Mouse (Mus musculus) neural tube, embryonic 14.5 days (tissue): ENCODE measurements around the gene Camk1g. TPM values are rescaled to one million over a fixed set of nuclear protein-coding genes. Genes with fewer than 3 reads are reported as not detected.
A peak's percentile ranks its signal among the peaks of the same experiment; 100 is the strongest.

ENCODE experiments used
- ATAC-seq: fragments of 200-750 bp; cut with Nextera tagmentation; 2 replicates; pipeline ENCODE4 v1.8.0; 2017; ENCODE audit warnings: low read depth, mild to moderate bottlenecking, moderate TSS enrichment, moderate library complexity
- H3K27ac ChIP-seq: fragments of 300-500 bp; sonication (generic); 2 replicates; pipeline ENCODE4 v1.5.1; 2014; ENCODE audit warnings: low read depth, mild to moderate bottlenecking, control low read depth, low read length, moderate library complexity, mixed read lengths
- H3K27me3 ChIP-seq: fragments of 300-500 bp; sonication (generic); 2 replicates; pipeline ENCODE4 v1.6.1; 2014; ENCODE audit warnings: low read length; ENCODE audit not compliant: control insufficient read depth, insufficient read depth
- H3K36me3 ChIP-seq: fragments of 300-500 bp; sonication (generic); 2 replicates; pipeline ENCODE4 v1.6.1; 2014; ENCODE audit warnings: low read length, mixed read lengths; ENCODE audit not compliant: control insufficient read depth, insufficient read depth
- H3K4me1 ChIP-seq: fragments of 300-500 bp; sonication (generic); 2 replicates; pipeline ENCODE4 v1.6.1; 2014; ENCODE audit warnings: low read length; ENCODE audit not compliant: control insufficient read depth, insufficient read depth
- H3K4me2 ChIP-seq: fragments of 300-500 bp; sonication (generic); 2 replicates; pipeline ENCODE4 v1.6.1; 2014; ENCODE audit warnings: mild to moderate bottlenecking, low read depth, low read length, control low read depth
- H3K4me3 ChIP-seq: fragments of 300-500 bp; sonication (generic); 2 replicates; pipeline ENCODE4 v1.5.1; 2014; ENCODE audit warnings: low read depth, low read length, control low read depth, mixed read lengths
- H3K9ac ChIP-seq: fragments of 300-500 bp; sonication (generic); replicated peaks from 2 replicates; pipeline ENCODE4 v1.6.1; 2014; ENCODE audit warnings: low read depth, mild to moderate bottlenecking, control low read depth, low read length, mixed read lengths
- H3K9me3 ChIP-seq: fragments of 300-500 bp; sonication (generic); 2 replicates; pipeline ENCODE4 v1.6.1; 2016; ENCODE audit warnings: low read length; ENCODE audit not compliant: control insufficient read depth
- WGBS: fragments of 180-500 bp; shearing (Covaris S2); extraction: QIAGEN DNeasy Blood & Tissue Kit; methylation state at CpG from one replicate; pipeline ENCODE4 v1.1.7; 2014; 5-methylcytosine and 5-hydroxymethylcytosine counted together
- polyA plus RNA-seq: library from polyadenylated mRNA; unstranded; fragments of >200 nt; fragmentation: Nextera tagmentation; extraction: Ambion mirVana; gene quantifications from 2 replicates; pipeline ENCODE4 v1.2.1, GENCODE M21; 2014

Camk1g gene
- polyA plus RNA-seq = 45.3 and 51.0 TPM in 2 replicates

- no peaks in the 10 kb centered on the region for H3K9me3 ChIP-seq
- peak within 1 kb of the TSS; percentile 64 for H3K9ac ChIP-seq
- no peak within 1 kb of the TSS for H3K27ac ChIP-seq
- H3K27me3 ChIP-seq = no peaks in the 10 kb centered on the region
- H3K4me1 ChIP-seq = peaks cover 23% of the 10 kb centered on the region
- no peaks in the 10 kb centered on the region for H3K36me3 ChIP-seq
- H3K4me2 ChIP-seq = peak within 1 kb of the TSS; percentile 82
- peak within 1 kb of the TSS; percentile 36 for H3K4me3 ChIP-seq
- 0% methylated on average over 2 of the region's 2 CpGs for WGBS
- ATAC-seq = peak; percentile 91
Observed at GRCm38 (mm10) chr1:193370096-193370495, at the start of gene Camk1g. TSS of gene Camk1g (minus strand) at chr1:193370298.

DNA sequence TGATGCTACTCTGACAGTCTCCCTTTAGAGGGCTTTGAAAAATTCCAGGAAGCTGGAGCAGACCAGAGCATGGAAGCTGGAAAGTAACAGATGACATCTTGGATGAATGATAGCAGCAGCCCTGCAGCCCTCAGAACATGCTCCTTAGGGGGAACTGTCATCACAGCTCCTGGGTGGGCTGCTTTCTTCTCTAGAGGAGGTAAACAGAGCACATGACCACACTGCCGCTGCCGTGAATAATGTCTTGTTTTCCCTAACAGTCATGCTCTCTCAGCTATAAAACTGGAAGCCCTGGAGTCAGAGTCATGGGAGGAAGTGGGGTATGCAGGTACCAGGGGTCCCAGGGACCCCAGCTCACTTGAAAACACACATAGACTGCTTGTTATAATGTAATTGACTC is 49.1 kb upstream of the Camk1g start:
- Histone ChIP-seq H3K4me1 (peaks cover 16% of the 10 kb centered on the region), H3K4me2 (no peak overlapping the region), H3K27ac (no peak overlapping the region), H3K27me3 (no peaks in the 10 kb centered on the region), H3K9me3 (no peaks in the 10 kb centered on the region), H3K4me3 (no peak overlapping the region), H3K36me3 (no peaks in the 10 kb centered on the region), H3K9ac (no peak overlapping the region)
- ATAC-seq = peak; percentile 26; the same call in 1 of the 2 replicates
- 0% methylated on average over 2 of the region's 2 CpGs for WGBS

DNA sequence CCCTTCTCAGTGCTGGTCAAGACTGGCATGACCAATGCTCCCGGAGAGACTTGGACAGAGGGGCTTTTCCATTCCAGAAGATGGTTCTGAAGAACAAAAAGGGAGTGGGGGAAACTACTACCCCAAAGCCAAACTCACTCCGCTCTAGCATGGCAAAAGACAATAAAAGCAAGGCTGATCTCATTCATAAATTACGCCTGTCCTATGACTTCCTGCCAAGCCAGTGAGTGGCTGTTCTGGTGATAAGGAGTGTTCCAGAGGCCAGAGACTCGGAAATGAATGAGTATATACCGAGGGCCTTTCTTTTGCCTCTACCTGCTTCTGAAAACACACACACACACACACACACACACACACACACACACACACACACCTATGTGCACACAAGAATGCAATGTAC is 48.6 kb upstream of the Camk1g start:
- H3K9ac ChIP-seq = no peak overlapping the region
- H3K9me3 ChIP-seq = no peaks in the 10 kb centered on the region
- 62% methylated on average over 5 of the region's 5 CpGs for WGBS
- H3K27me3 ChIP-seq = no peaks in the 10 kb centered on the region
- peaks cover 12% of the 10 kb centered on the region for H3K4me1 ChIP-seq
- no peaks in the 10 kb centered on the region for H3K36me3 ChIP-seq
- no peak for ATAC-seq
- no peak overlapping the region for H3K27ac ChIP-seq
- H3K4me2 ChIP-seq = no peak overlapping the region
- no peak overlapping the region for H3K4me3 ChIP-seq

GRCm38 (mm10) chr1:193414067-193414466 is 44.0 kb upstream of the Camk1g start:
- Histone ChIP-seq H3K9ac (no peak overlapping the region), H3K9me3 (no peaks in the 10 kb centered on the region)
- 81% methylated on average over 4 of the region's 4 CpGs for WGBS

GRCm38 (mm10) chr1:193413368-193414000 is 43.4 kb upstream of the Camk1g start:
- Histone ChIP-seq H3K27me3 (no peaks in the 10 kb centered on the region), H3K27ac (no peak overlapping the region), H3K36me3 (no peaks in the 10 kb centered on the region), H3K9me3 (no peaks in the 10 kb centered on the region), H3K9ac (no peak overlapping the region), H3K4me1 (no peaks in the 10 kb centered on the region), H3K4me3 (no peak overlapping the region), H3K4me2 (no peak overlapping the region)
- ATAC-seq = no peak
- WGBS = 83% methylated on average over 5 of the region's 5 CpGs

More at GRCm38 (mm10) chr1:193414067-193414466, 44.0 kb upstream of the Camk1g start:
- H3K4me1 ChIP-seq = peaks cover 2% of the 10 kb centered on the region; the same call in 1 of the 2 replicates
- no peaks in the 10 kb centered on the region for H3K27me3 ChIP-seq
- ATAC-seq = no peak
- no peak overlapping the region for H3K4me2 ChIP-seq
- no peak overlapping the region for H3K27ac ChIP-seq
- H3K4me3 ChIP-seq = no peak overlapping the region
- no peaks in the 10 kb centered on the region for H3K36me3 ChIP-seq

DNA sequence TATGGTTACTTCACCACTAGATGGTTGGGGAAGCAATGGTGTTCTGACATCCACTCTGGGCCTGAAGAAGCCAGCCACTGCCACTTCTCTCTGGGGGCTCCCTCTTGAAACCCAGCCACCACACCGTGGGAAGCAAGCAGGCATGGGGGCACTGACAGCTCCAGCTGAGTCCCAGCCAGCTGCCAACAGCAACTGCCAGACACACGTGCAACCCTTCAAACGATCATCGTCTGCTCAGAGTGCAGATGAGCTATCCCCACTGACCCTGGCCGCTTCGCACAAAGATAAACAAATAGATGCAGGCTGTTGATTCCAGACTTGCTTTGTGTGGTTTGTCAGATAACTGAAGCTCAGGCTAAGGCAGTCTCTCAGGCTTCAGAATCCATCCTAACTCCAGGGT is 37.4 kb upstream of the Camk1g start:
- Histone ChIP-seq H3K9me3 (no peaks in the 10 kb centered on the region), H3K27ac (no peak overlapping the region), H3K4me2 (no peak overlapping the region), H3K36me3 (no peaks in the 10 kb centered on the region), H3K4me1 (no peaks in the 10 kb centered on the region), H3K27me3 (no peaks in the 10 kb centered on the region), H3K9ac (no peak overlapping the region), H3K4me3 (no peak overlapping the region)
- no peak for ATAC-seq
- 38% methylated on average over 6 of the region's 6 CpGs for WGBS

GRCm38 (mm10) chr1:193406059-193406642 is 36.1 kb upstream of the Camk1g start:
- H3K4me2 ChIP-seq = no peak overlapping the region
- H3K9me3 ChIP-seq = no peaks in the 10 kb centered on the region
- ATAC-seq = peak; percentile 49; the same call in 1 of the 2 replicates
- 47% methylated on average over 6 of the region's 6 CpGs for WGBS
- no peaks in the 10 kb centered on the region for H3K36me3 ChIP-seq
- H3K9ac ChIP-seq = no peak overlapping the region
- H3K27me3 ChIP-seq = no peaks in the 10 kb centered on the region
- H3K4me1 ChIP-seq = no peaks in the 10 kb centered on the region
- H3K27ac ChIP-seq = no peak overlapping the region
- H3K4me3 ChIP-seq = no peak overlapping the region

- no peak overlapping the region for H3K9ac ChIP-seq
- WGBS = 76% methylated on average over 9 of the region's 9 CpGs
- no peak for ATAC-seq
- H3K27me3 ChIP-seq = no peaks in the 10 kb centered on the region
- no peaks in the 10 kb centered on the region for H3K36me3 ChIP-seq
- no peaks in the 10 kb centered on the region for H3K4me1 ChIP-seq
- H3K4me3 ChIP-seq = no peak overlapping the region
- no peak overlapping the region for H3K27ac ChIP-seq
- H3K4me2 ChIP-seq = no peak overlapping the region
- no peaks in the 10 kb centered on the region for H3K9me3 ChIP-seq
Observed at GRCm38 (mm10) chr1:193401695-193402094, 31.6 kb upstream of the Camk1g start.

GRCm38 (mm10) chr1:193400348-193400747 is 30.2 kb upstream of the Camk1g start:
- no peaks in the 10 kb centered on the region for H3K4me1 ChIP-seq
- no peaks in the 10 kb centered on the region for H3K9me3 ChIP-seq
- no peak overlapping the region for H3K4me3 ChIP-seq
- H3K27ac ChIP-seq = no peak overlapping the region
- H3K9ac ChIP-seq = no peak overlapping the region
- no peak overlapping the region for H3K4me2 ChIP-seq
- no peaks in the 10 kb centered on the region for H3K27me3 ChIP-seq
- WGBS = 95% methylated on average over 1 of the region's 1 CpGs
- no peaks in the 10 kb centered on the region for H3K36me3 ChIP-seq
- ATAC-seq = no peak
